Mouse (Mus musculus) common myeloid progenitor, adult 5-6 weeks (primary cell): ENCODE data around the gene Abcc9. TPM values are rescaled to one million over a fixed set of nuclear protein-coding genes. Genes with fewer than 3 reads are reported as not detected.
A peak's percentile ranks its signal among the peaks of the same experiment; 100 is the strongest.

Experiments used
- ATAC-seq: replicated peaks from 2 replicates; pipeline ENCODE4 v1.8.0; 2016; ENCODE audit warnings: low read depth, mild to moderate bottlenecking, moderate TSS enrichment, inconsistent platforms; ENCODE audit not compliant: poor library complexity, severe bottlenecking
- total RNA-seq: library from RNA; stranded (forward); fragments of 200-1000, 187-1606 nt; gene quantifications from 2 replicates; pipeline ENCODE4 v1.2.3, GENCODE M21; 2017

Abcc9 gene
- total RNA-seq, 1 experiment from 2014 or later = not detected

GRCm38 (mm10) chr6:142558772-142559679 lies 143.1 kb downstream of the Abcc9 start:
- ATAC-seq = peak; percentile 61

- ATAC-seq = no peak
Measured at GRCm38 (mm10) chr6:142558076-142558475, 144.0 kb downstream of the Abcc9 start.

- no peak for ATAC-seq
Measured at GRCm38 (mm10) chr6:142555988-142556387, 146.1 kb downstream of the Abcc9 start.

- ATAC-seq = no peak
Measured at GRCm38 (mm10) chr6:142551482-142551881, 150.6 kb downstream of the Abcc9 start.

GRCm38 (mm10) chr6:142550871-142551270 lies 151.2 kb downstream of the Abcc9 start:
- ATAC-seq = no peak

GRCm38 (mm10) chr6:142548377-142548776 lies 153.7 kb downstream of the Abcc9 start:
- ATAC-seq = no peak

GRCm38 (mm10) chr6:142545132-142545531 lies 157.0 kb downstream of the Abcc9 start:
- ATAC-seq = 0 out of 2 replicates have a peak, but pooled peaks have one; percentile 15

GRCm38 (mm10) chr6:142543648-142544047 lies 158.5 kb downstream of the Abcc9 start:
- ATAC-seq = no peak

- no peak for ATAC-seq
Measured at GRCm38 (mm10) chr6:142542800-142543175, 159.3 kb downstream of the Abcc9 start.

GRCm38 (mm10) chr6:142542082-142542799 lies 159.9 kb downstream of the Abcc9 start:
- no peak for ATAC-seq

GRCm38 (mm10) chr6:142540561-142541160 lies 161.5 kb downstream of the Abcc9 start:
- no peak for ATAC-seq

GRCm38 (mm10) chr6:142540131-142540530 lies 162.0 kb downstream of the Abcc9 start:
- ATAC-seq = no peak

- peak; percentile 85 for ATAC-seq
Measured at GRCm38 (mm10) chr6:142538503-142538902, 163.6 kb downstream of the Abcc9 start.

Other genes starting within 250 kb of the Abcc9 start
- not detected in 2 replicates for gene Gys2, start 229.2 kb downstream of the Abcc9 start, total RNA-seq
- 6.3 and 10.7 TPM in 2 replicates for gene Ldhb, start 194.4 kb downstream of the Abcc9 start, total RNA-seq
- gene Kcnj8, start 130.7 kb downstream of the Abcc9 start, total RNA-seq = not detected in 2 replicates
- 82.6 and 83.3 TPM in 2 replicates for gene Cmas, start 54.4 kb upstream of the Abcc9 start, total RNA-seq
- gene Sult6b2, start 102.2 kb upstream of the Abcc9 start, total RNA-seq = not detected in 2 replicates